Mouse (Mus musculus) MEL-GATA-1-ER (cell line): ENCODE data around the gene Aldh6a1.

Source experiments
- DNase-seq: peaks from one replicate; pipeline ENCODE4 v3.0.0-alpha.2; 2012; ENCODE audit warnings: low read depth; ENCODE audit errors: extremely low read depth

The Aldh6a1 gene

DNA sequence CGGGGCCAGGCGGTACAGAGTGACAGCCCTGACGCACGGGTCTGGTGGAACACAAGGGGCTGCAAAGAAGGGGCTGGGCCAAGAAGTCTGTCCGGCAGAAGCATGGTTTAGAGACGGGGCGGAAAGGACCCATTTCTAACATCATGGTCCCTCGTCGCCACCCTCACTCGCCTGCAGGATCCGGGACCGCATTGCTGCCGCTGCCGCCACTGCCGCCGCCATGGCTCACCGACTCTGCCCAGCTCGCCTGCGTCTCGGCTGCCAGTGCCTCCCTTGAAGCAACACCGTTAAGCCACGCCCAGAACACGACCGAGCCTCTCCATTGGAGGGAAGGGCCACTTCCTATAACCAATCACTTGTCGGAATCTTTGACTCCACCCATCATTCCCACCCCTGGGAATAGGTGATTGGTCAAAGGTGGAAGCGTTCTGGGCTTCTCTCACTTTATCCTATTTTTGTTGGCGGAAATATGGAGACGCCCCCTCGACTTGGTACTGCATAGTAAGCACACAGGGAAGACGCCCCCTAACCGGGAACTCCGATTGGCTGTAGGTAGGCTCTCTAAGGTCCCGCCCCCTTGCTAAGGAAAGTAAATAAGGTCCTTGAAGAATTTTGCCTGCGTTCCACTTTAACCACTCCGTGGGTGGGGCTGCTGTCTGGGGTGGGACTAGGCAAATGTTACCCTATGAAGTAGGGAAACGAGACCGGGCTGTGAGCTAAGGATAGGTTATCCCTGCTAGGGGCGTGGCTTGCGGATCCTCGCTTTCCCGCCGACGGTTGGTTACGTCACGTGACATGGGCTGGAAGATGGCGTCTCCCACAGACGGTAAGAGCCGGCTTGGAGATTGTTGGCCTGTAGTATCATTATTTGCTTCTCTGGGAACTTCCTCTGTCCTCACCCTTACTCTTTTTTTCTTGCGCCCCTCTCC is at the start of gene Aldh6a1, which contains the start of gene Lin52:
Gene Aldh6a1 (minus strand): TSS at position 287 of the 929 bp plus-strand sequence.
Gene Lin52 (plus strand): TSS at position 705 of the 929 bp plus-strand sequence.
- peak; percentile 100 for DNase-seq

DNA sequence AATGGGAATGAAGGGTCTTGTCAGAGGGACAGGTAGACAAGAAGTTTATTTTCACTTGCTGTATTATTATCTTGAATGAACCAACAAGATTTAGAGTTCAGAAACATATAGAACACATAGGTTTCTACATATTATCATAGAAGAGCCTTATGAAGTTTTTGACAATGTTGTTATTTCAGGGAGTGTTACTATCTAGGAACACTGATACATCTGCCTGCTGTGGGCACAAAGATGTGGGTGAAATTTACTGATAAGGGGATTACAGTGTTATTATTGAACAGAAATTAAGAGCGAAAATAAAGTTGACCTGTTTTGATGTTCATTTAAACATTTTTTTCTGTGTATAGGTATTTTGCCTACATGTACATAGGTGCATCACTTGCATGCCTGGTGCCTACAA is 46.0 kb upstream of the Aldh6a1 start:
- DNase-seq = no peak

GRCm38 (mm10) chr12:84487324-84488056 is 36.7 kb upstream of the Aldh6a1 start:
- no peak for DNase-seq

GRCm38 (mm10) chr12:84482778-84483585 is 32.2 kb upstream of the Aldh6a1 start:
- DNase-seq = no peak

DNA sequence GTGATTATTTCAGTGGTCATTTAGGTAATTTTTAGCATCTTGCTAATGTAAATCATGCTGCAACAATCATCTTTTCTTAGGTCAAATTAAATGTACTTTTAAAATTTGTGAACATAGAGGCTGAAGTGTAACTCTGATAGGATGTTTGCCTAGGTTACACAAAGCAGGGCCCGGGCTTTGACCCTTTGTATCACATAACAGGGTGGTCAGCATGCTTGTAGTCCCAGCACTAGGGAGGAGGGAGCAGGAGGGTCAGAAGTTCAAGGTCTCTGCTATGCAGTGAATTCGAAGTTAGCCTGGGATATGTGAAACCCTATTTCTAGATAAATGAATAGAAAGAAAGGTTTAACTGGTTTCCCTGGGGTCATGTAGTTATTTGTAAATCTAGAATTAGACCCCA is 30.4 kb upstream of the Aldh6a1 start:
- no peak for DNase-seq

DNA sequence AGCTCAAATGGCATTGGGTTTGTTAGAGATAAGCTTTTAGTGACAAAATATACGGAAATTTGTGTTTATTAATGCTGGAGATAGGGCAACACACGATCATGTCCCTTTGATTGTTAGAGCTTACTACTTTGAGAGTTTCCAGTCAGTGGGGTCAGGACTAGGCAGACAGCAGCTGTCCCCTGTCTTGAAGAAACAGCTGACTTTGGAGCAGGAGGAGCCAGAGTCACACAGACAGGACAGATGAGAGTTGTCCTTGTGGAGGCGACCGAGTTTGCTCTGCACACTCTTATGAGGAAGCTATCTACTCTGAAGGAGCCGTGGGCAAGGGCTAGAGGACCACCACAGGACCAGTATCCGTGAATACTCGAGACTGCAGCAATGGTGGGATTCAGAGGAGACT is 28.1 kb upstream of the Aldh6a1 start:
- no peak for DNase-seq

DNA sequence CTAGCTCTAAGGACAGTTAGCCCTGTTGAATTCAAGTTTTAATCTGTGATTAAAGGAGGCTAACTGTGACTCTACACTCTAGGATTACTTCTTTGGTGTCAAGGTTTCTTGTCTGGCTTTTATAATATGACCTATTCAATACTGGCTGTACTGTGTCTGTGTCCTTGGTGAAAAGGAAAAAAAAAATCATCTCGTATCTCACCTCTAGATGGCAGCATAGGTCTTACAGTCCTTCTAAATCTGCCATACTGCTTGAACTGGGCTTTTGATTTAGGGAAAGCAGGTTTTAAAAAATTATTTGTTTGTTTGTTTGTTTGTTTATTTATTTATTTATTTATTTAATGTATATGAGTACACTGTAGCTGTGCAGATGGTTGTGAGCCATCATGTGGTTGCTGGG is 17.9 kb upstream of the Aldh6a1 start:
- DNase-seq = peak; percentile 37

DNA sequence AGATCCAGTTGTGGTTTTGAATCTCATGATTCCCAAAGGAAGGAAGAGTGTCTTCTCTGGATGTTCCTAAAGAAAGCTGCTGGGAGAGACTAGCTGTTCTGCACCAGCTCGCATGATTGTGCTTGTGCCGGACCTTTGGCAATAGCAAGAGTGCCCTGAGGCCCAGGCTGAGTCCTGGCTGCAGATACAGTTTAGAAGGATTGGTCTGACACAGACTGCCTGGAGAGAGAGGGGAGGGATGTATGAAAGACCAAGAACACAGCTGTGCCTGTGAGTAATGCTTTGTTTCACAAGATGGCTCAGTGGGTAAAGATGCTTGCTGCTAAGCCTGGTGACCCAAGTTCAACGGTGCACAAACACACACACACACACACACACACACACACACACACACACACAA is 12.1 kb upstream of the Aldh6a1 start:
- DNase-seq = no peak

DNA sequence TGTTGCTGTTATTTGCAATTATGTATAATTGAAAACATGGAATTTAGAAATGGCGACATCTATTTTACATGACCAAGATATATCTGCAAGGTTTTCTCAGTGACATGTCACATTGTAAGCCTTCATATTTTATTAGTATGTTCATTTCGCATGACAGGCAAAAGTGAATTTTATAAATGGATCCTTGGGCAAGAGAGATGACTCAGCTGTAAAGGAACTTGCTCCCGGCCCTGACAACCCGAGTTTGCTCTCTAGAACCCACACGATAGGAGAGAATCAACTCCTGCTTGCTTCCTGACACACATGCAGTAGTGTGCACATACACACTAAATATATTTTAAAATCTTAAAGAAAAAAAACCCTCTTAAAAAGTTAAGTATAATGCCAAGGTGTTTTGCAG is 10.6 kb upstream of the Aldh6a1 start:
- DNase-seq = no peak

DNA sequence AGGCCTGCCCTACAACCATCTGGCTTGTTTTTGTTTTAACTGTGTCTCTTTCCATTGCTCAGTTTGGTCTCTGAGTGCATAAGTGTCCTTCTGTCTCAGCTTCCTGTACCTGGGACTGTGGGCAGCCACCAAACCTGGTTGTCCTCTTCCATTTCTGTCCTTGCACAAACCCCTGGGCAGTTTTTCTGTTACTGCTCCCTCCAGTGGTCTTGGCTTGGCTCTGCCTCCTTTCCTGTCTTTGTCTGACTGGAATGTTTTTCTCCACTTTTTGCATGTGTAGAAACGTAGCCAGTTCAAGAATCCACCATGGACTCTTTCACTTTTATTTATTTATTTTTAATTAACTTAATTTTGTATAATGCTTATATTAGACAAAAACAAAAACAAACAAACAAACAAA is 9.0 kb upstream of the Aldh6a1 start:
- DNase-seq = no peak

GRCm38 (mm10) chr12:84456911-84457310 is 6.1 kb upstream of the Aldh6a1 start:
- DNase-seq = no peak

DNA sequence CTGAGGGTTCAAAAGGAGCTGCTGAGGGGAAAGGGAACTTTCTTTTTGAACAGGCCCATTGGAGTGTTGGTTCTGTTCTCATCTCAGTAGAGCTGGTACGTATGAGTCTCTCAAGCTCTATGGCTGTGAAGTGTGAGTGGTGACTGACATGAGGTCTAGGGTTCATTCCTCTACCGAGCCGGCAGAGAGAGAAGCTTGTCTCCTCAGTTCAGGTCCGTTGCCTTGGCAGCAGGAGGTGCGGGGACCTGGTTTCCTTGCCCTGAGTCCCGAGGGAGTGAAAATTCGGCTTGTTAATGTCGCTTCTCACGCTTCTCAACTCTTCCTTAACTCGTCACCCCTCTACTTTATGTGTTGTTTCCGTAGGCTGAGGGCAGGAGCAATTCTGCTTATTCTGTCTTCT is 997 bp upstream of the Aldh6a1 start:
- peak; percentile 22 for DNase-seq

DNA sequence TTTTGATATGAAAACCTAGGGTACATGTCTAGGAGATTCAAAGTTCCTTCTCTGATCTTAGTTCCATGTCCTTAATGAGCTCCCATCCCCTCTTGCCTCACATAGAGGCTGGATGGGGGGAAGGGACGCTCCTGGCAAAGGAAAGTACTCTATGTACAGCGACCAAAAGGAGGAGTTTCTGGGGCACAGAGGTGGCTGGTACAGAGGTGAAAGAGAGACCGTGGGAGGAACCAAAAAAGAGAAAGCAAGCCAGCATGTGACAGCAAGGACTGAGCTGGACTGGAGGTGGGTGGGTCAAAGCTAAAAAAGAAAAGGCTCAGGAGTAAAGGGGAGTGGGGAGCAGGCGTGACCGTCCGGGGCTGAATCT is 470 bp downstream of the Aldh6a1 start:
- peak; percentile 37 for DNase-seq

DNA sequence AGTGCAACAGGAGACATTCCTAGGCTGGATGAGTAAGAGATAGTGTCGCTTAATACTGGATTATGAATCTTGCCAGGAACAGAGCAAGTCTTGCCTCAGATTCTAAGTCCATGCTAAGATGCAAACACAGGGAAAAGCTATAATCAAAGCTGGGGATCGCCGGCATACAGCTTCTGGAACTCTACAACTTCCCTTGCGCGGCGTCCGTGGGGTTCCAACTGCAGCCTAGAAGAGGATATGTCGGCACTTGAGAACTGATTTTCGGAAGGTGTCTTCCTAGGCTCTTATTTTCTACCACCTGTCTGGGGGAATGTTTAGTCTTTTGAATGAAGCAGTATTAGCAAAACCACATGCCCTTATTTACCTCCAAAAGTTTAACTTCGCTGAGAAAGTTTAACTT is 917 bp downstream of the Aldh6a1 start:
- DNase-seq = no peak

DNA sequence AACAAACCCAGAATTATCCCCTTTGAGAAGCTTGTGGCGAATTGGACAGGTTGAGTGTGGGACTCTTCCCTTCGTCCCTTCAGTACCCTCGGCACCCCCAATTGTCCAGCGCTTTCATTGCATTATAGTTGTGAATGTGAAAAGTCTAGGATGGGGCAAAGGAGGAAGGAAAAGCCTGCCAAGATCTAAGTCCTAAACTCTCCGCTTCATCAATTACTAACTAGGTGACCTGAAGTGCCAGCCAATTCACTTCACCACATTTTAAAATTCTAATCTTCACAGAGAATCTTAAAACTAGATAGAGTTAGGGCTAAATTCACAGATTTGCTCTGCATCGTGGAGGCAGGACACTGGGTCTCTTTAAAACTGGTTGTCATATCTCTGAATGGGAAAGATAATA is 2.6 kb downstream of the Aldh6a1 start:
- no peak for DNase-seq

- no peak for DNase-seq
Observed at GRCm38 (mm10) chr12:84447386-84447785, 3.4 kb downstream of the Aldh6a1 start.

DNA sequence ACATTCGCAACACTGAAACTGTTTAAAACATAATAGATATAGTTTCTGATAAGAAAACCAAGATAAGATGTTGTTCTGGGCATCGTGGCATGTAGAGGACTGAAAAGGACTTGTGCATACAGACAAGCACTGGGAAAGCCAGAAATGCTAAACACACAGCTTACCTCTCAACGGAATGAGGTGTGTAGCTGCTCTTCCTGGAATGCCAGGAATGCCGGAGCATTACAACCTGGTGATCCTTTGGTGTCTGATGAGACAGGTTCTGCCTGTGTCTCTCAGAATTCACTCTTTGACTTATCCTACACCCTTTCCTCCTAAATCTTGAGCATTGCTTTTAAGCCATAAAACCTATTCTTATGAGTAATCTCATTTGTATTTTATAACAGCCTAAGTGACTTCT is 8.3 kb downstream of the Aldh6a1 start:
- DNase-seq = no peak

- no peak for DNase-seq
Observed at GRCm38 (mm10) chr12:84438697-84439096, 12.1 kb downstream of the Aldh6a1 start.

- DNase-seq = no peak
Observed at GRCm38 (mm10) chr12:84429825-84430224, 21.0 kb downstream of the Aldh6a1 start.

- DNase-seq = no peak
Observed at GRCm38 (mm10) chr12:84423990-84424389, 26.8 kb downstream of the Aldh6a1 start.

- no peak for DNase-seq
Observed at GRCm38 (mm10) chr12:84417605-84417922, 33.2 kb downstream of the Aldh6a1 start.
